Mouse (Mus musculus): ENCODE data around the gene D10Wsu102e. TPM values are rescaled to one million over a fixed set of nuclear protein-coding genes. Genes with fewer than 3 reads are reported as not detected.

Gene D10Wsu102e
- total RNA-seq (2023) = under 1 TPM; 0.44 to 0.51 TPM

DNA sequence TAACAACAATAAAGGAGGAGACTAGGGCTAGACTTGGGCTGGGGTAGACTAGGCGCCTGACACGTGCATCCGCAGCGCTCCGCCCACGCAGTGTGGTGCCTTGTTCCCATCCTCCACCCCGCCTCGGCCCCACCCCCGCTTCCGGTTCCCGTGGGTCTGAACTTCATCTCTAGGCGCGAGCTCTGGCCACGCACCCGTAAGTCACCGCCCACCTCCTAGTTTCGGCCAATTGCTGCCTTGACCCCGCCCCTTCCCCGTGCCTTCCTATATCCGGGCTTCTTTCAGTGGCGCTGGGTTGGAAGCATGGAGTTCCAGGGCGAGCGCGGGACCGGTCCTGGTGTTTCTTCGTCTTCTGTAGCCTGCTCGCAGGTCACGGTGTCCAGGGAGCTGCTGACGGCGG lies at the start of gene D10Wsu102e:
TSS of gene D10Wsu102e (plus strand) at position 266 of the 400 bp plus-strand sequence.

DNA sequence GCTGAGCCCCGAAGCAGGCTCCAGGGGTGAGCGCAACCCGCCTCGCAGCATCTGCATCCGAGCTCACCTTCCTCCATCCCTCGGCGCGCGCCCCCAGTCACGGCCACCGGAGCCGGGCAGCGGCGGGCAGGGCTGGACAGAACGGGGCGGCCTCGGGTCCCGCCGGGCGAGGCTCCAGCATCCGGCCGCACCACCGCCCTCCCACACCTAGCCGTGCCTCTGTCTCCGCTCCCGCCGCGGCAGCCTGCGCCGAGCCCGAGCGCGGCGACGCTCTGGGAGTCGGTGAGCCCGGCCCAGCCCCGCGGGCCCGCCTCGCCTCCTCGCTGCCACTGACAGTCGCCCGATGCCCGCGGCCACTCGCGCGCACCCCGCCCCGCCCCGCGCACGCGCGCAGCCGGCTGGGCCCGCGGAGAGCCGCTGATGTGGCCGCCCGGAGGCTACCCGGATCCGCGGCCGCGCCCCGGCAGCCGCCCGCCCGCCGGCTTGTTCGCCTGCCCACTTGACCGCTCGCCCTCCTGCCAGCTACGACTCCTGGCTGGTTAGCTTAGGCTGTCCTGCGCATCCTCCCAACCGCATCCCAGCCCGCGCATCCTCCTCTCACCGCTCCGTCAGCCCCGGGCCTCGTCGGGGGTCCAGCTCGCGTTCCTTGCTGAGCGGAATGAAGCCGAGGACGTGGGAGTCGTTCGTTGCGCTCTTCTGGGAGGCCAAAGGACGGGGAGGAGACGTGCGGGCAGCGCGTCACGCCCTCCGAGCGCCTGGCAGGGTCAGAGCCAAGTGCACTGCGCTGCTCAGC lies 22.7 kb upstream of the D10Wsu102e start, which contains the start of gene Slc41a2:
TSS of gene Slc41a2 (minus strand) at position 724 of the 793 bp plus-strand sequence.

DNA sequence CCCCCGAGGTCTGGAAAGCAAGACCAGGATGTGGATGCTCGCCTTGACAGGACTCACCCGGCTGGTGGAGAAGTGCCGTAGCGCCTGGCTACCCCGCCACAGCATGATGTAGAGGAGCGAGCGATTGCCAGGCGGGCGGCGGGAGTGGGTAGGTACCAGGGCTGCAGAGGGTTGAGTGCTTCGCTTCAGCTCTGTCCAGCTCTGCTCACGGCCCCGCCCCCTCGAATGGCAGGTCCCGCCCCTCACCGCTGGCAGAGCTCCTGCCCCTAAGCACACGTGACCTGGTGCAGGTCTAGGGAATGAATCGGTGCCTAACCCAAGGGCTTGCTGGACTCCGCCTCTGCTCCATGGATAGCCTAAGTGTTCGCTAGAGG lies 173.9 kb downstream of the D10Wsu102e start, which contains the start of gene Aldh1l2:
TSS of gene Aldh1l2 (minus strand) at position 231 of the 374 bp plus-strand sequence.

Other genes starting within 250 kb of the D10Wsu102e start
- under 1 TPM; 0.44 to 0.55 TPM for gene Slc41a2, start 22.3 kb upstream of the D10Wsu102e start, total RNA-seq (2023)
- 1 to 10 TPM in 1 of 2 experiments, under 1 TPM in 1; 0.20 to 1.5 TPM for gene Aldh1l2, start 173.9 kb downstream of the D10Wsu102e start, total RNA-seq (2023)
- gene Washc4, start 183.5 kb downstream of the D10Wsu102e start, total RNA-seq (2023) = 10 to 100 TPM; 25.8 to 26.7 TPM

All from neutrophil, adult 83 days (primary cell).